Mouse (Mus musculus) small intestine, adult 2 months (tissue): ENCODE results near the gene Kdm6b.

ENCODE experiments used
- CTCF ChIP-seq: fragments of 200-500 bp; IDR thresholded peaks from 2 replicates; pipeline ENCODE4 v1.5.1; 2012; ENCODE audit warnings: low read depth, mild to moderate bottlenecking, control low read depth, inconsistent platforms, low read length, moderate library complexity, mixed read lengths; ENCODE audit not compliant: insufficient replicate concordance, insufficient read length; ENCODE audit errors: extremely low read depth
- POLR2A ChIP-seq: fragments of 200-500 bp; IDR thresholded peaks from 2 replicates; pipeline ENCODE4 v1.6.1; 2012; ENCODE audit warnings: low read depth, mild to moderate bottlenecking, control low read depth, inconsistent platforms, low read length, moderate library complexity

- no peak; the same call in 1 of the 2 replicates for TF ChIP-seq POLR2A
- TF ChIP-seq CTCF, result no peak
Measured at GRCm38 (mm10) chr11:69410310-69411072, 3.0 kb downstream of the Kdm6b start.
